Mouse (Mus musculus): Measurements from ENCODE around the gene Sh3gl1. TPM values are rescaled to one million over a fixed set of nuclear protein-coding genes. Genes with fewer than 3 reads are reported as not detected.
"Not testable (repeated sequence)": the region's sequence is repeated elsewhere in the genome, so short reads cannot be mapped to it uniquely, and the experiment has no call there.

The Sh3gl1 gene
- 124 TPM in 2 replicates for polyA plus RNA-seq (2015; fragmentation: Nextera tagmentation; extraction: Ambion mirVana)

DNA sequence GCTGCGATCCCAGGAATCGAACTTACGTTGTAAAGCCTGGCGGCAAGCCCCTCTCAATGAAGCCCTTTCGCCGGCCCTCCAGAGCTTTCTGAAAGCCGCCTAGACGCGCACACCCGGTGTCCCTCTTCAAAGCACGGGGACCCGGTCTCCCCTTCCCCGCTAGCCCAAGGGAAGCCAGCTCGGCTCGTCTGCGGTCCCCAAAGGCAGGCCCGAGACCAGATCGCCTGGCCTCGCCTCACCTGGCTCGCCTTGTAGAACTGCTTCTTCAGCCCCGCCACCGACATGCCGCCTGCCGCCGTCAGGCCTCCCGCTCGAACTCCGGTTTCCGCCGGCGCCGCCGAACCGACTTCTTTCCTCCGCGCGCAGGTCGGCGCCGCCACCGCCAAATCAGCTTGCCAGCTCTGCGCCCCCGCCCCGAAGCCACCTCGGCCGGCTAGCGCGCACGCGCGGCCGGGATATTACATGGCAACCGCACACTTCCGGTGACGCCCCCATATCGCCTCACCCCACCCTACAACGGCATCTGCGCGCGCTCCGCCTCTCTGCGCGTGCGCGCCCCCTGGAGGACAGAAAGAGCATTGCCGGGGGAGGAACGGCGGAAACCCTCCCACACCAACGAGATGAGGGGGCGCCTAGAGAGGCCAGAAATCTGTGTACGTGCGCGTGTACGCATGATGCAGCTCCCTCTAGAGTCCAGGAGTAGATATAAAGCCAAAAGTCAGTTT lies at the start of gene Sh3gl1:
Gene Sh3gl1, minus strand, starts transcription at position 460 of the 725 bp plus-strand sequence.
- ATAC-seq, result peak; percentile 89
- under 1% methylated on average over 74 of the region's 74 CpGs for WGBS
- Histone ChIP-seq H3K4me1 (replicated peaks) (peaks cover 36% of the 10 kb centered on the region), H3K9ac (peak within 1 kb of the TSS; percentile 85), H3K36me3 (peaks cover 7% of the 10 kb centered on the region; the same call in 1 of the 2 replicates), H3K27ac (peak within 1 kb of the TSS; percentile 84), H3K27me3 (replicated peaks) (no peaks in the 10 kb centered on the region), H3K9me3 (no peaks in the 10 kb centered on the region), H3K4me3 (replicated peaks) (peak within 1 kb of the TSS; percentile 71), H3K4me2 (replicated peaks) (peak within 1 kb of the TSS; percentile 58)

DNA sequence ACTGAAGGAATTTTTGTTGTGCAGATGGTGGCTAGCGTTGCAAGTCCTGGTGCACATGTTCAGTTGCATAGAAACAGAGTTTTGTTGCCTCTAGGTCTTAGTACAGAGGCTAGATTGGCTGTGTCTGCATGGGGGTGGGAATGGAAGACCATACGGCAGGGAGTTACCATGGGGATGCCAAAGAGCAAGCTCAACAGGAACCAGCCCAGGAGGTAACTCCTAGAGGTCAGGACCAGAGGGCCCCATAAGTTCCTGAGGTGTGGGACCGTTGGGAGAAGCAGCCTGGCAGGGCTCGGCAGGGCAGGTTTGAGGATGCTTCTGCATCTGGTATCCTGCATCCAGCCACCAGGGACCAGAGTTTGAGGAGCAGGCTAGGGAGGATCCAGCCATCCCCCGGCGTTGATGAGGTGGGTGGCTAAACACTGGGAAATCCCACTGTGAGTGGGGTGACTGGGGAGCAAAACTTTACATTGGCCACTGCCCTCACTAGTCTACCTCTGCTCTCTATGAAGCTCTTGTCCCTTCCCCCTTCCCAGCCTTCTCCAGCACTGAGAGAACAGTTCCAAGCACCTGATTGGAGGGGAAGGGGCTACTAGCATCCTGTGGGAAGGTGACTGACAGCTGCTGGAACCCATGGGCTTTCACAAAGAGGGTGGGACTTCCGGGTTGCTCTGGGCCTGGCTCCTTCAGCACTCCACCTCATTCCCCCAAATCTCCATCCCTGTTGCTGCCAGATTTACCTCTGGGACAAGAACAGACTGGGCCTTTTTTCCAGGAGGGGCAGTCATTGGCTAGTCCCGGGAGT lies 44.5 kb upstream of the Sh3gl1 start:
- H3K9ac ChIP-seq, result peak overlapping the region; percentile 80
- WGBS, result 9% methylated on average over 8 of the region's 8 CpGs
- no peak overlapping the region for H3K27ac ChIP-seq
- H3K27me3 ChIP-seq (replicated peaks), result no peaks in the 10 kb centered on the region
- H3K4me3 ChIP-seq (replicated peaks), result peak overlapping the region; percentile 83
- peak overlapping the region; percentile 95 for H3K4me2 ChIP-seq (replicated peaks)
- H3K36me3 ChIP-seq, result peaks cover 15% of the 10 kb centered on the region
- no peak for ATAC-seq
- no peaks in the 10 kb centered on the region for H3K9me3 ChIP-seq
- peaks cover 17% of the 10 kb centered on the region for H3K4me1 ChIP-seq (replicated peaks)

DNA sequence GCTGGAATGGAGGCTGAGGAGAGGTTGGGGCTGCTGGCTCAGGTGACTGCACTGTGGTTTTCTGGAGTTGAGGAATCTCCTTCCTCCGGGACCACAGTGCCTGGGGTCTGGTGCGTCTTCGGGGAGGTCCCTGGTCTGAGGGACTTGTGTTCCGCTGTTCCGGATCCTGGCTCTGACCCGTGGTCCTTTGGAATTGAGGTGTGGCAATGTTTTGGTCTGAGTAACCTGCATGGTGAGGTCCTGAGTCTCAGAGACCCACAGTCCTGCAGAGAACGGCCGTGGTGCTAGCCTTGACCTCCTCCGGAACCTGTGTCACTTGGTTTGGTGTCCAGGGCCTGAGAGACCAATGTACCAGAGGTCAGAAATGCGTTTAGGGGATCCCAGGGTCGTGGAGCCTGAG lies 43.5 kb upstream of the Sh3gl1 start:
- H3K4me2 ChIP-seq (replicated peaks), result peak overlapping the region; percentile 95
- H3K27me3 ChIP-seq (replicated peaks), result no peaks in the 10 kb centered on the region
- H3K4me1 ChIP-seq (replicated peaks), result peaks cover 19% of the 10 kb centered on the region
- no peaks in the 10 kb centered on the region for H3K9me3 ChIP-seq
- peak overlapping the region; percentile 80 for H3K9ac ChIP-seq
- under 1% methylated on average over 11 of the region's 11 CpGs for WGBS
- H3K27ac ChIP-seq, result 0 out of 2 replicates have a peak overlapping the region, but pooled peaks have one; percentile 58
- H3K4me3 ChIP-seq (replicated peaks), result peak overlapping the region; percentile 83
- no peak; the same call in 1 of the 2 replicates for ATAC-seq
- peaks cover 15% of the 10 kb centered on the region for H3K36me3 ChIP-seq

DNA sequence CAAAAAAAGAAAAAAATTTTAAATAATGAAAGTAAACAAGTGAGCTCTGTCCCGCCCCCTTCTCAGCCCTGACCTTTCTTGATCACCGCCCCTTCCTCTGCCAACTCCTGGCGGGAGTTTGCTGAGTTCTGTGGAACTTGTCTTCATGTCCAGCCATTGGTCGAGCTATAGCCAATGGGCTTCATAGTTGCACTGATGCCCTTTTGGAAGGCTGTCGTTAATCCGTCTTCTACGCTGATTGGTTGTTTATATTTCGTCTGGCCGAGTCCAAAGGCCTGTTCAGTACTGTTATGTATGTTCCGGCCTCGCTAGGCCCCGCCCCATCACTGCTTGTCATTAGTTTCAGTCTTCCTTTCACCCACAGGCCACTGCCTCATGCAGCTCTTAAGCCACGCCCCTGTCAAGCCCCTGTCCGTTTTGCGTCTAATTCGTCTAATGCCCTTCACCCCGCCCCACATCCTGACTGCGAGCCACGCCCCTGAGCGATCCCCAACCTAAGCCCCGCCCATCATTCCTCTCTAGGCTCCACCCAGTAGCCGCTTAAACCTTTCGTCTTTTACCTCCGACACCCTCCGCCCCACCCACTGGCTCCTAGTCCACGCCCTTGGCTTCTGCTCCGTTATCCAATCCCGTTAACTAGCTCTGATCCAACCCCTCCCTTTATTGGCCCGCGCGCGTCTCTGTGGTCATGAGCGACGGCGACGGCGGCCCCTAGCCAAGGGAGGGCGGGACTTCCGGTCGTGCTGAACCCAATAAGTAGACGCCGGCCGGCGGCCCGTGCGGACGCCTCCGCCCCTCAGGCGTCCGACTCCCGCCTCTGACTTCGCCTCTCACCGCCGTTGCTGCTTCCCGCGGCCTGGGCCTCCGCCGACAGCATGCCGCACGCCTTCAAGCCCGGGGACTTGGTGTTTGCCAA lies 42.7 kb upstream of the Sh3gl1 start, which contains the start of gene Hdgfl2:
Gene Hdgfl2, plus strand, starts transcription at position 755 of the 916 bp plus-strand sequence.
- Histone ChIP-seq H3K4me3 (replicated peaks) (peak within 1 kb of the TSS; percentile 83), H3K36me3 (peaks cover 10% of the 10 kb centered on the region), H3K9me3 (no peaks in the 10 kb centered on the region), H3K27me3 (replicated peaks) (no peaks in the 10 kb centered on the region), H3K27ac (peak within 1 kb of the TSS; percentile 58; the same call in 1 of the 2 replicates), H3K9ac (peak within 1 kb of the TSS; percentile 80), H3K4me2 (replicated peaks) (peak within 1 kb of the TSS; percentile 95), H3K4me1 (replicated peaks) (peaks cover 22% of the 10 kb centered on the region)
- under 1% methylated on average over 61 of the region's 61 CpGs for WGBS
- peak; percentile 94 for ATAC-seq

DNA sequence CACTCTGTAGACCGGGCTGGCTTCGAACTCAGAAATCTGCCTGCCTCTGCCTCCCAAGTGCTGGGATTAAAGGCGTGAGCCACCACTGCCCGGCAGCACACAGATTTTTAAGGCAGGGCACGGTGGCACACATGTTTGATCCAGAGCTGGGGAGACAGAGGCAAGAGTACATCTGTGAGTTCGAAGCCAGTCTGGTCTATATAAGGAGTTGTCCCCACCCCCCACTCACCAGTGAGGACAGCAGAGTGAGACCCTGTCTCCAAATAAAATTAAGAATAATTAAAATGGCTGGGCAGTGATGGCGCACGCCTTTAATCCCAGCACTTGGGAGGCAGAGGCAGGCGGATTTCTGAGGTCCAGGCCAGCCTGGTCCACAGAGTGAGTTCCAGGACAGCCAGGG lies 41.9 kb upstream of the Sh3gl1 start:
- not testable (repeated sequence) for H3K9me3 ChIP-seq; H3K27ac ChIP-seq; ATAC-seq; H3K27me3 ChIP-seq (replicated peaks); H3K9ac ChIP-seq; H3K36me3 ChIP-seq
- peaks cover 26% of the 10 kb centered on the region for H3K4me1 ChIP-seq (replicated peaks)
- H3K4me2 ChIP-seq (replicated peaks), result peak overlapping the region; percentile 95
- WGBS, result 65% methylated on average over 9 of the region's 9 CpGs
- peak overlapping the region; percentile 13; the same call in 1 of the 2 replicates for H3K4me3 ChIP-seq (replicated peaks)

DNA sequence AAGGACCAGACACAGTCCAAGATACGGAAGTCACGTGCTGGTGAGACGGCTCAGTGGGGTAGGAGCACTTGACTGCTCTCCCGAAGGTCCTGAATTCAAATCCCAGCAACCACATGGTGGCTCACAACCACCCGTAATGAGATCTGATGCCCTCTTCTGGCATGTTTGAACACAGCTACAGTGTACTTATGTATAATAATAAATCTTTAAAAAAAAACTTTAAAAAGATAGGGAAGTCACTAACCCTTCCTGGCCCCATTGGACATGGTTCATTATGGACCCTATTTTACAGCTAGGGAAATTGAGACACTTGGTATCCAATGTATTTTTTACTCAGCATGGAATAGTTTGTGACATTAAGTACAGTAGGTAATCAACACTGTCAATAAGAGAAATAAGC lies 41.1 kb upstream of the Sh3gl1 start:
- no peak for ATAC-seq
- 88% methylated on average over 5 of the region's 5 CpGs for WGBS

DNA sequence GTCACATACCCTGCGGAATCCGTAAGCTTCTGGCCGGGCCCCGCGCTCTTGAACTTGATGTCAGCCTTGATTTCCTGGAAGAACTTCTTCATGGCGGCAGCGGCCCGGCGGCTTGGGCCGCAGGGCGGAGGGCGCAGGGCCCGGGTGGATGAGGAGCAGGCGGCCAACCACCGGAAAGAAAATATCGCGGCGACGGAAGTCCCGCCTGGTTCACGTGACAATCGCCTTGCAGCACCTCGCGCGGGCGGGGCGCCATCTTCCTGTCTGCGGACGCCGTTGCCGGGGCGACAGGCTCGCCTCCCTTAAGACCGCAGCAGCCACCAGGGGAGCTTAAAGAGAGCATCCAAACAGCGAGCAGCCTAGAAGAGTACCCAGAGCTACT lies 38.4 kb upstream of the Sh3gl1 start, which contains the start of gene Ubxn6:
Gene Ubxn6, minus strand, starts transcription at position 202 of the 382 bp plus-strand sequence.
- Histone ChIP-seq H3K27me3 (replicated peaks) (no peaks in the 10 kb centered on the region), H3K27ac (peak within 1 kb of the TSS; percentile 99), H3K36me3 (peaks cover 26% of the 10 kb centered on the region), H3K9me3 (no peaks in the 10 kb centered on the region), H3K9ac (peak within 1 kb of the TSS; percentile 75), H3K4me2 (replicated peaks) (peak within 1 kb of the TSS; percentile 80), H3K4me3 (replicated peaks) (peak within 1 kb of the TSS; percentile 85), H3K4me1 (replicated peaks) (peaks cover 9% of the 10 kb centered on the region)
- under 1% methylated on average over 35 of the region's 35 CpGs for WGBS
- peak; percentile 64 for ATAC-seq

More for the DNA sequence above, 41.1 kb upstream of the Sh3gl1 start:
- Histone ChIP-seq H3K4me3 (replicated peaks) (no peak overlapping the region), H3K27ac (no peak overlapping the region), H3K9ac (no peak overlapping the region), H3K9me3 (no peaks in the 10 kb centered on the region), H3K4me1 (replicated peaks) (peaks cover 26% of the 10 kb centered on the region), H3K36me3 (peaks cover 7% of the 10 kb centered on the region), H3K27me3 (replicated peaks) (no peaks in the 10 kb centered on the region), H3K4me2 (replicated peaks) (no peak overlapping the region)

DNA sequence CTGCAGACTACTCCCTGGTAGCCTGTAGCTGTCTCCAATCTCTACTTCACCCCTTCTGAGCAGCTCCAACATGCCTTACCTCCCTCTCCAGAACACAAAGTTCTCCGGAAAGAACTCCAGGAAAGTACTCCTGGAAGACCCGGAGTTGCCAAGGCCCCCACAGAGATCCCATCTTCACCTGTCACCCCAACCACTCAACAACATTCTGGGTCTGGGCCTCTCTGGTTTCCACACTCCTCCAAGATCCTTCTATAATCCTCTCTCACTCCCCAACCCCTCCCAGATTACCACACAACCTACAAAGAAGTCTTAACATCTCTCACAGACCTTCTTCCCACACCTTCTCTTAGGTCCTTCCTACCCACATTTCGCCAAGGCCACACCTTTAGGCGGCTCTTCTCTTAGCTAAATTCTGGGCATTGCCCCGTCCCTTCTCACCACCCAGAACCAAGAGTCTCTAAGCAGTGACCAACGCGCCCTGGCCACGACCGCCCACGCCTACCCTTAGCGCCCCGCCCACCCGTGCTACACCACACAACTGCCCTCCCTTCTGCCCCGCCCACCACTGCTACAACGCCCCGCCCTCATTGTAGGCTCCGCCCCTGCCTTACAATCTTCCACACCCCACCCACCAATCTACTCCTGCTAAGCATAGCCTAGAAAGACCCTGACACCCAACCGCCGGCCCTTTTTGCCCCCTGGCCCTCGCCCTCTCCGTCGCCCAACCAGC lies 37.8 kb upstream of the Sh3gl1 start:
- Histone ChIP-seq H3K27me3 (replicated peaks) (no peaks in the 10 kb centered on the region), H3K9me3 (no peaks in the 10 kb centered on the region), H3K4me3 (replicated peaks) (peak overlapping the region; percentile 85), H3K4me2 (replicated peaks) (peak overlapping the region; percentile 80), H3K9ac (peak overlapping the region; percentile 75), H3K36me3 (peaks cover 32% of the 10 kb centered on the region), H3K27ac (peak overlapping the region; percentile 99), H3K4me1 (replicated peaks) (peaks cover 9% of the 10 kb centered on the region)
- WGBS, result 8% methylated on average over 22 of the region's 22 CpGs
- peak; percentile 63 for ATAC-seq

DNA sequence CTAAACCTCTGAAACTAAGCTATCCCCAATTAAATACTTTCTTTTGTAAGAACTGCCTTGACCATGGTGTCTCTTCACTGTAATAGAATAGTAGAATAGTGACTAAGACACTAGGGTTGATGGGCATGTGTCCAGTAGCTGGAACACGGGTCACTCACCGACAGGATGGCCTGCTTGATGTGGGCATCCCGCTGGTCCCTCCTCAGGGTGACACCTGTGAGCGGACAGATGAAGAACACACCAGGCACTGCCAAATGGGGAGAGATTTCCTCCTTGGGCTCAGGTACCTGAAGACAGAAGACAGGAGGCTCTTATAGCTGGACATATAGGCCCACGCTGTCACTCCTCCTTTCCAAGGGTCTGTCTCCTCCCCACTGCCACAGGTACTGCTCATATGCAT lies 35.8 kb upstream of the Sh3gl1 start:
- H3K4me1 ChIP-seq (replicated peaks), result peaks cover 9% of the 10 kb centered on the region
- H3K4me3 ChIP-seq (replicated peaks), result no peak overlapping the region
- 92% methylated on average over 5 of the region's 5 CpGs for WGBS
- H3K36me3 ChIP-seq, result peaks cover 49% of the 10 kb centered on the region
- no peaks in the 10 kb centered on the region for H3K27me3 ChIP-seq (replicated peaks)
- no peak overlapping the region for H3K4me2 ChIP-seq (replicated peaks)
- H3K9me3 ChIP-seq, result no peaks in the 10 kb centered on the region
- no peak overlapping the region for H3K27ac ChIP-seq
- no peak overlapping the region for H3K9ac ChIP-seq
- ATAC-seq, result no peak

DNA sequence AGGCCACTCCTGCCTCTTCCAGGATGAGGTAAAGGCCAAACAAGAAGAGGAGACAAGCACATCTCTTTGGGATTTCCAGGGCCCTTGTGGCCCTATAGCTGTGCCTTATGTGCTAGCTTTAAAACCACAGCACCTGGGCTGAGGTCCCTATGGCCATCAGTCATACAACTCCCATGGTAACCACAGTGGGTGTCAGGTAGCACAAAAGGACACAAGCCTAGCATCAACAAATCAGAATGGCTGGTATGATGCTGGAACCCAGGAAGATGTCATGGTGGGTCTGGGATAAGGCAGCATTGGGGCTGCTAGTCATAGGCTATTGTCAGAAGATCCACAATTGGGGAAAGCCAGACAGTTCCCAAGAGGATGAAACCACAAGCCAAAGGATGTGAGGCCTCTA lies 34.7 kb upstream of the Sh3gl1 start:
- peaks cover 9% of the 10 kb centered on the region for H3K4me1 ChIP-seq (replicated peaks)
- H3K9ac ChIP-seq, result no peak overlapping the region
- ATAC-seq, result no peak
- no peak overlapping the region for H3K4me2 ChIP-seq (replicated peaks)
- no peaks in the 10 kb centered on the region for H3K27me3 ChIP-seq (replicated peaks)
- peaks cover 54% of the 10 kb centered on the region for H3K36me3 ChIP-seq
- H3K4me3 ChIP-seq (replicated peaks), result no peak overlapping the region
- H3K9me3 ChIP-seq, result no peaks in the 10 kb centered on the region
- H3K27ac ChIP-seq, result no peak overlapping the region

DNA sequence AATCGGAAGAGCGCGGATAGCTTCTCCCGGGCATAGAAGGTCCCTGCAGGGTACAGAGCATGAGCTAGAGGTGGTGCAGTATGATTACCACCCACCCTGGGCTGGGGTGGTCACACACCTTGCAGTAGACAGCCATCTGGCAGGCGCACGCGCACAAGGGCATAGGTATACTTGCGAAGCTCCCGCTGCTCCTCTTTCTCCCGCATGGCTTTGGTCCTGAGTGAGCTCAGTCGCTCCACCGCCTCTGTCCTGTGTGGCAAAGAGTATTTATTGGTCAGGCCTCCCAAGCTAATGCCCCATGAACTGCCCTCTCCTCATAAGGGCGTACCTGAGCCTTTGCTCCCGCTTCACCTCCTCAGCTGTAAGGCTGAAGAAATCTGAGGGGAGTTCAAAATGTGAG lies 32.6 kb upstream of the Sh3gl1 start:
- Histone ChIP-seq H3K9me3 (no peaks in the 10 kb centered on the region), H3K27me3 (replicated peaks) (no peaks in the 10 kb centered on the region), H3K27ac (no peak overlapping the region), H3K4me3 (replicated peaks) (no peak overlapping the region), H3K9ac (no peak overlapping the region), H3K4me1 (replicated peaks) (peaks cover 4% of the 10 kb centered on the region), H3K4me2 (replicated peaks) (no peak overlapping the region), H3K36me3 (peaks cover 72% of the 10 kb centered on the region)
- ATAC-seq, result no peak
- 95% methylated on average over 14 of the region's 14 CpGs for WGBS

Data from intestine, embryonic 15.5 days (tissue).